Mouse (Mus musculus): ENCODE measurements around the gene Pitpnm1. TPM values are rescaled to one million over a fixed set of nuclear protein-coding genes. Genes with fewer than 3 reads are reported as not detected.
A peak's percentile ranks its signal among the peaks of the same experiment; 100 is the strongest.
"Not testable (repeated sequence)": the region's sequence is repeated elsewhere in the genome, so short reads cannot be mapped to it uniquely, and the experiment has no call there.

Pitpnm1 gene
- total RNA-seq, 2 experiments from 2014 or later = 51.6 to 65.0 TPM

DNA sequence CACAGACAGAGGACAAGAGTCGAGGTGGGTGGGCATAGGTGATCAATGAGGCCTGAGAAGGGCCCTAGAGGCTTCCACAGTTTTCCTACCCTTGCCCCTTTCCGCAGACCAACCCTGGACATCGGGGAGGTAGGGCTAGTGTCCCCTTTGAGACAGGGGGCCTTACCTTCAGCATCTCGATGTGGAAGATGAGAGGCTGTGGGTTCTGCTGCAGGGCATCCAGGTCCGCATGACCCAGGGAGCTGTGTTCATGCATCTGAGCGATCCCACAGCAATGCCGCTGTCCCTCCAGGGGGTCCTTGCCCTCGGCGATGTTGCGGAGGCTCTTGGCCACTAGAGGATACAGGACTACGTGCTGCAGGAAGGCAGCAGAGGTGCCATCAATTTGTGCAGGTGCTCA, 16.0 kb downstream of the Pitpnm1 start:
- DNase-seq (ENCODE audit: low spot score in 2 of 2) = no peak

DNA sequence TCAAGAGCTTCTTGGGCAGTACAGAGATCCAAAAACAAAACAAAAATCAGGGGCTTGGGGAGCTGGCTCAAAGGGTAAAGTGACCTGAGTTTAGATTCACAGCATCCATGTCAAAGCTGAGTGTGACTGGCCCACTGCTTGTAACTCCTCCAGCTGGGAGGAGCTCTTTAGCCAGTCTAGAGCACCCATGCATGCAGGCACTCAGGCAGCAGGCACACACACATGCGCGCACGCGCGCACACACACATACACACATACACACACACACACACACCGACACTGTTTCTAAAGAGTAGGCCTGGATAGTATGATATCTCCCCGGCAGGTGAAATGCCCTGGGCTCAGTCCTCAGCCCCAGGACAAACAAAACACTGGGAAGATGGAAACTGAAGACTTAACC, 17.2 kb downstream of the Pitpnm1 start:
- DNase-seq (ENCODE audit: low spot score in 2 of 2) = no peak

DNA sequence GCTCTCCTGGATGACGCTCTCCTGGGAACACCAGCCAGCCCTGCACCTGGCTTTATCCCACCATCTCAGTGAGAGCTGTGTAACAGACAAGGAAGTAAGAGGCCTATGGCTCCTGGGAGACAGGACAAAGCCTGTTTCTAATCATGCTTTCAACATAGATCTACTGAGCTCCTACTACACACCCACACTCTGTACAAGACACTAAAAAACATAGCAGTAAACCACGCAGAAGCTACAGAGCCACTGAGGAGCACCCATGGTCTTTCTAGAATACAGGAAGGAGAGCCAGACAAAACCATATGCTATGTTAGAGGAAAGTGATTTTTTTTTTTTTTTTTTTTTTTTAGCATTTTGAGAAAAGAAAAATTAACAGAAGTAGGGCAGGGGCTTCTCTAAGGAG, 18.6 kb downstream of the Pitpnm1 start:
- DNase-seq (ENCODE audit: low spot score in 2 of 2) = no peak

DNA sequence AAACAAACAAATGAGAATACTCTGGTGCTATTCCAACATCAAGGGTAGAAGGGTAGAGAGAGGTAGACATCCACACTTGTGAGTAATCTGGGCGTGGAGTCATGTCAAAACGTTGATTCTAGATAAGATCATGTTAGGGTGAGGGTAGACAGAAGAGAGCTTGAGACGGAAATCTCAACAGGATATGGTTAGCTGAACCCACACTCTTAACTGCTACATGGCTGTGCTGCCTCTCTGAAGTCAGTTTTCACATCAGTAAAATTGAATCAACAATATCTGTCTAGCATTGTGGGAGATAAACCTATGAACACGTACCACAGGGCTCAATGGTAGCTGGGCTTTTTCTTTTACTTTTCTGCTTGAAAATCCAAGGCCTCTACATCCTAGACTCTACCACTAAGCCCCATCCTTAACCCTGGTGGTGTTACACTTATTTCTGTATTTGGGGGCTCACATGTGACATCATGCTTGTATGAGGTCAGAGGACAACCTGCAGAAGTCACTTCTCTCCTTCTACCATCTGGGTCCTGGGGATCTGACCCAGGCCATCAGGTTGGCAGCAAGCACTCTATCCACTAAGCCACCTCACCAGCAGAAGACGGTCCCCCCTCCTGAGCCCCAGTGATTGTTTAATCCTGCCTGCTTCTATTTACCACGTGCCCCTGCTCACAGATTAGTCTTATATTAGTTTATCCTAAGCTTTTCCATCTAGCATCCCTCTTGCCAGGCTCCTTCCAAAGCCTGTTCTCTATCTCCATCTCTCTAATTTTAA, 20.1 kb downstream of the Pitpnm1 start:
- no peak for DNase-seq (ENCODE audit: low spot score in 2 of 2)

DNA sequence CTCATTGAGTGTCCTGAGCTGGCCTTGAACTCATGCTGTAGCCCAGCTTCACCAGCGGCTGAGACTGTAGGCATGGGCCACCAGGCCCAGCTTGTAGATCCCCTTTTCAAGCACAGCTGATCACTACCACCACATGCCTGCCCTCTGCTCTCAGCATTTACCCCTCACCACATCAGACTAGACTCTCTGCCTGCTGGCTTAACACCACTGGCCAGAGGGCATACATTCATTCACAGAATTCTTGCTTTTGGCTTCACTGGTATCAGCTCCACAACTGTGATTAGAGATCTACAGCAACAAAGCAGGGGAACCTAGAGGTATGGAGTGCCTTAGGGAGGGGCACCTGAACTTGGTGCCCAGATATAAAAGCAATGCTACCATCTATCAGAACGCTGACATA, 20.7 kb downstream of the Pitpnm1 start:
- no peak for DNase-seq (ENCODE audit: low spot score in 2 of 2)

DNA sequence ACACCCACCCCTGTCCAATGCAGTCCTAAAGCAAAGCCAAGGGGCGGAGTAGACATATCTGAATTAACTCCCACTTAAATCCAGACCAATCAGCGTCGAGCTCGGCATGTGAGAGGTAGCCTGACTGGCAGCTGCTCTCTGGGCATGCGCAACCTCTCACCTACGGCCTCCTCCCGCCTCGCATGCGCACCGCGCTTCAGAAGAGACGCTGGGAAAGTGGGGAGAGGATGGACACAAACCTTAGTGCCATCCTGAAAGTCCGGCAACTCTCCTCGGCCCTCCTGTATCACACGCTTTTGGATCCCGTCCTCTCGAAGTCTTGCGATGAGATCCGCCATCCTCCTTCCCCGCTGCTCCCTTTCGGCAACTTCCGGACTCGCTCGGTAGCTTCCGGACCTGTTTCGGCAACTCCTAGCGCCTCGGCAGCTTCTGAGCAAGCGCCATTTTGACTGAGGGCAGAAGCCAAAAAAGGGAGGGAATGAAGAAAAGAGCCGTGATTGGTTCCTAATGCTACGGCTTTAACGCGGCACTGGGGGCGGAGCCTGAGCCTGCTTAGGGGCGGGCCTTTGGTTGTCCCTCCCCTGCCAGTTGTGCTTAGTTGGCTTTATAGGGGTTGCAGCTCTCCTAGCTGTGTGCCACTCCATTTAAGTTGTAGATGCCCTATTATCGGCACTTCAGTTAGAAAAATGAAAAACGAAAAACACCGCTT, 21.5 kb downstream of the Pitpnm1 start:
- DNase-seq (ENCODE audit: low spot score in 2 of 2) = peak; percentile 90 to 93

DNA sequence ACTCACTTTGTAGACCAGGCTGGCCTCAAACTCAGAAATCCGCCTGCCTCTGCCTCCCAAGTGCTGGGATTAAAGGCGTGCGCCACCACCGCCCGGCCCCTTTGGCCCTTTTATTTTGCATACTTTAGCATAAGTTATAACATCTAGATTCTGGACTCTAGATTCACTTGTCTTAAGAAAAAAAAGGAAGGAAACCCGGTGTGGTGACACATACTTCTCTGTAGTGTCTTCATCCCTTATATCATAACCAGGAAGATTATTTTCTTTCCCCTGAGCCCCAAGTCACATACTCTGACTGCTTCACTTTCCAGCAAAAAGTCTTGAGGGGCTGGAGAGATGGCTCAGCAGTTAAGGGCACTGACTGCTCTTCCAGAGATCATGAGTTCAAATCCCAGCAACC, 22.1 kb downstream of the Pitpnm1 start:
- not testable (repeated sequence) for DNase-seq (ENCODE audit: low spot score in 2 of 2)

DNA sequence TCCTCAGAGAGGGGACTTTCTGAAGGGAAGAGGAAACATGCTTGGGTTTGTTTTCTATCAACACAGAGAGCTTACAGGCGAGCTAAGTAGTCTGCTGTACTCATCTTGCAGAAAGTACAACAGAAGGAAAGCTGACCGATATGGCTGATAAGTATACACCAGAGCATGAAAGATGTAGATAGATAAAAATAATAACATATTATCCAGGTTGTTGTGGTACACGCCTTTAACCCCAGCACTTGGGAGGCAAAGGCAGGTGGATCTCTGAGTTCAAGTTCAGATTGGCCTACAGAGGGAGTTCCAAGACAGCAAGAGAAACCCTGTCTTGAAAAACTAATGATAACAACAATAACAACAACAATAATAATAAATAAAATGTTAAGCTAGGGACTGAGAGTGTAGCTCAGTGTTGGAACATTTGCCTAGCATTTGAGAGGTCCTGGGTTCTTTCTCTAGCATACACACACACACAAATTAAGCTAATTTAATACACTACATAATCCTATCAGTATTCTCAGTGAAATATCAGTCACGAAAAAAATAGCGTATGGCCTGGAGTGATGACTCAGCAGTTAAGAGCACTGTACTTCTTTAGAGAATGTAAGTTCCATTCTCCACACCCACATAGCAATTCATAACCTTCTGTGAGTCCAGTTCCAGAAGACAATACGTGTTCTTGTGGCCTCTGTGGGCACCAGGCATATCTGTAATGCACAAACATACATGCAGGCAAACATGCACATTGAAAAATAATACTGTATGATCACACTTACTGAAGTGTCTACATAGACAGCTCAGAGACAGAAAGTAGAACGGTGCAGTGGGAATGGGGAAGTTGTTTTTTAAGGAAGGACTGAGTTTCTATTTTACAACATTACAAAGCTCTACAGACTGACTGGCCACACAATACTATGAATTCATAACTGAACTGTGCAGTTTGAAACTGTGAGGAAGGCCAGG, 22.9 kb downstream of the Pitpnm1 start:
- no peak for DNase-seq (ENCODE audit: low spot score in 2 of 2)

DNA sequence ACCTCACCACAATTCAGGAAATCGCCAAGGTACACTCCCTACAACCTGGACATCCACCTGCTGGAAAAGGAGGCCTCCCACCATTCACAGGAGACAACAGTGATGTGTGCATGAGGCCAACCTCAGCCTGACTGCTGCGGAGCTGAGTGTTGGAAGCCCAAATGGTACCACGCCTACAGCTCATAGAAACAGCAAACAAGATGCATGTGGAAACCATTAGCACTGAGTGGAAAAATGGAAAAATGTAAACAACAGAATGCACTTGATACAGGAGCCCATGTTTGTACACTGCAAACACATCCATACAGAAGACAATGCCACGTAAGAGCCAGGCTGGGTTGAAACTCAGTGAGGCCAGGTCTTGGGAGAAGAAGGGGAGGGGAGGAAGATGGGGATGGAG, 24.6 kb downstream of the Pitpnm1 start:
- DNase-seq (ENCODE audit: low spot score in 2 of 2) = no peak

DNA sequence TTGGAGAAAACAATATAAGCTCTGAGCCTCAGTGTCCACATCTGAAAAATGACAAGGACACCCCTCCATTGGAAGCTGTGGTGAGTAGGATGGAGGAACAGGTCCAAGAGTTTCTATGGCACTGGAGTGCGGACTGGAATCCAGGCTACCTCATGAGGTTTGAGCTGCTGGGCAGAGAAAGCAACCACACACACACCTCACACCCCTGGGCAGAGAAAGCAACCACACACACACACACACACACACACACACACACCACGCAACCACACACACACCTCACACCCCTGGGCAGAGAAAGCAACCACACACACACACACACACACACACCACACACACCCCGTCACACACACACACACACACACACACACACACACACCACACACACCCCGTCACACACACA, 25.5 kb downstream of the Pitpnm1 start:
- DNase-seq (ENCODE audit: low spot score in 2 of 2) = not testable (repeated sequence)

DNA sequence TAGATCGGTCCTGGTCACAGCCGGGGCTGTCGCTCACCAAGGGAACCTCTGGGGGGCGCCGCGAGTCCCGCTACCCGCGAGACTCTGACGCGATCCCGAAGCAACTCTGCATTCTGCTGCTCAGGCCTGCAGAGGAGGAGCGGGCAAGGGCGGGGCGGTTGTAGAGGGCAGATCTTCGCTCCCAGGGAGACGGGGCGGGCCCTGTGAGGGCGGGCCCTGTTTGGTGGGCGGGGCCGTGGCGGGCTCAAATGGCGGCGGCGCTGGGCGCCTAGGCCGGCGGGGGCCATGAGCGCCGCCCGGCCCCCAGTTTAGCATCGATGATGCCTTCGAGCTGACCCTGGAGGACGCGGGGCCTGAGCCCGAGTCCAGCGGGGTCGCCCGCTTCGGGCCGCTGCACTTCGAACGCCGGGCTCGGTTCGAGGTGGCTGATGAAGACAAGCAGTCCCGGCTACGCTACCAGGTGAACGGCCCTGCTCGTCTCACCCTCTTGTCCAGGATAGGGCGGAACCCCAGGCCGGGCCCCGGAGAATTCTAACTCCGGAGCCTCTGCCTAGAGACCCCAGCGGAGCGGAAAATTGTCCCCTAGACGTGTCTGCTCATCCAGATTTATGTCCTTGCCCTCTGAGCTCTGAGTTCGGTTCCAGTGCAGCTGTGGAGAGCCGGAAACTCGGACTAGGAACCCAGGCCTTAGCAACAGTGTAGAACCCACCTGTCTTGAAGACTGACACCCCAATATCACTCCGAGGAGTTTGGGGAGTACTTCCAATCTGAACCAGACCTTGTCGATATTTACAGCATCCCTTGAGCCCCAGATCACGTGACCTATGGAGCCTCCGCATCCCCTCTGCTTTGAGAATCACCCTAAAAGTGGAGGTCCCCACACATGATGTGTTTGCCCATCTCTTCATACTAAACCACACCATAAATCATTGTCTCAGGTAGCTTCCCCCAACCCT, 26.2 kb downstream of the Pitpnm1 start, which contains the start of gene Aip:
Gene Aip, minus strand, starts transcription at position 118 of the 956 bp plus-strand sequence.
- DNase-seq (ENCODE audit: low spot score in 2 of 2) = peak; percentile 88 to 98

DNA sequence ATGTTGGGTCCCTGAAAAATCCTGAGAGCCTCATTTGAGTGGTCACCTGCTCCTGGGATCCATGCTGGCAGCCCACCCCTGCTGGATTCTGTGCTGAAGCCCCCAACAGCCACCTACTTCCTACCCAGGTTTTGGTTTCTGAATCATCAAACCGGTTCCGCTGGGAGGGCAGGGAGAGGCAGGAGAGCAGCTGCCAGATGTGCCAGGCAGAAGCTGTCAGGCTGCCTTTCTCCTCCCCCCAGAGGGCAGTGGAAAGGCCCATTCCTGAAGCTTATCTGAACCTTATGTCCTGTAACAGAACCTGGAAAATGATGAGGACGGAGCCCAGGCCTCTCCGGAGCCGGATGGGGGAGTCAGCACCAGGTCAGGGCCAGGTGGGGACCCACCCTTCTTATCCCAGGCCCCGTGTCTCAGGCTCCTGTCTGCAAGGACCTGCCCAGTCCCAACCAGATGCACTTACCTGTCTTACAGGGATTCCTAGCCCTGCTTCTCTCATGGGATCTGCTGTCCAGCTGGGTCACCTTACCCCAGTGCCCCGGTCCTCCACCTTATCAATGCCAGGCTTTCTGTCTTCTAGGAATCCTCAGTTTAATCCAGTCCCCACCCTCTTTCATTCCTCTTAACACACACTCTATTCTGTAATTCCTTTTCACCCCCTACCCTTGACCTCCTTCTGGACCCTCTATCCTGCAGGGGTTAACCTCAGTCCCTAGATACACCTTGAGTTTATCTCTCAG, 27.1 kb downstream of the Pitpnm1 start:
- DNase-seq (ENCODE audit: low spot score in 2 of 2) = no peak

DNA sequence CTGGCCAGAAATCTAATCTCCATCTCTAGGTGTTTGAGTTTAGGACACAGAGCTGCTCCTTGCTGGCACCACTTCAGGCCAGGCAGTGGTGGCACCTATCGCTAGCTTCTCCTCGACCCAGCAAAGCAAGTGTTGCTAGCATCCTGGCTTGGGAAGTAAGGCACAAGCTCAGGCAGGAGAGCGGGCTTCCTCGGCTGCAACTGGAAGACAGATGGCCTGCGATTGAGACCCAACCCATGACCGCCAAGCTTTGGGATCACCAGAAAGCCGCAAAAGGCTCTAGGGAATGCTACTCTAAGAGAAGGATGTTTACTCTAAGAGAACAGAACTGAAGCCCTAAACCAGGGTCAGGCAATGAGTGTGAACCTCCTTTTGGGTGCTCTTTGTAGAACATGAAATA, 29.7 kb downstream of the Pitpnm1 start:
- no peak for DNase-seq (ENCODE audit: low spot score in 2 of 2)

DNA sequence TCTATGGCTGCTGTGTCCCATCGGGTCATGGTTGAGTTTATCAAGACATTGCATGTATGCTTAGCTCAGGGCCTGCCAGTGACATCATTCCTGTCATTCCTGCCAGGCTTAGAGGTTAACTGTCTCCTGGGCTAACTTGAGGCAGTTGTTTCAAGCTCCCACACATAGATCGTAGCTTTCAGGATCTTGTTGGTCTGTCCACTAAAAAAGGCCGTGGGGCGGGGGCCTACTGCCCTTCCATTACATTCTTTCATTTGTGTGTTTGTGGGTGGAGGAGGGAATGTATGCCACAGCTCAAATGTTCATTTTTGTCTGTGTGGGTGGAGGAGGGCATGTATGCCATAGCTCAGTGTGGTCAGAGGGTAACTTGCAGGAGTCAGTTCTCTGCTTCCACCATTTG, 30.3 kb downstream of the Pitpnm1 start:
- no peak for DNase-seq (ENCODE audit: low spot score in 2 of 2)

DNA sequence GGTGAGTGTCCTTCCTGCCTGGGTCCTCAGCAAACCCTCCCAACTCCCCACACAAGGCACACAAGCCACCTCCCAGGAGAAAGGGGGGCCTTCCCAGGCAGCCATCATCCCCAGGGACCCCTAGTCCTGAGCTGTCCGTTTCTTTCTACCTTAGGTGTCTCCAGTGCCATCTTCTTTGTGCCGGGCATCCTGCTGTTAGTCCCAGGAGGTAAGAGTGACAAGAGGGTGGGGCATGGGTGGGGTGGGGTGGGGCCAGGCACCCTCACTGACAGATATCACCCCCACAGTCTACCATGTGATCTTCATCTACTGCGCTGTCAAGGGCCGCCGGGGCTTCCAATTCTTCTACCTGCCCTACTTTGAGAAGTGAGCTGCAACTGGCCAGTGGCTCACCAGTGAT, 31.3 kb downstream of the Pitpnm1 start:
- no peak for DNase-seq (ENCODE audit: low spot score in 2 of 2)

DNA sequence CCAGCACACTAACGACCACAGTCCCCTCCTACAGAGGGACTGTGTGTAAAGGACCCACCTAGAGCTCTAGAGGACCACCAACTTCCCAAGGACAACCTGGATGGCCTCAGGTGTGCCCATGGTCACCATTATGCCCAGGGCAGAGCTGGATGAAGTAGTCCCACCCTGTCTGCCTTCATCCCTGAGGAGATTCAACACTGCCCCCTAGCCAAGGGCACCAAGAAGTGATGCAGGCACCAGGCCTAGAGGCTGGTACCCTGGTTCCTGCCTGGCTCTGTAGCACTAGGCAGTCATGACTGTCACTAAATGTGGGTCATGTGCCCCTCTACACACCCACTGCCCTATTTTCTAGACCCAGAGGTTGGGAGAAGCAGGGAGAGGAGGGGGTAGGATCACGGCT, 32.0 kb downstream of the Pitpnm1 start:
- no peak for DNase-seq (ENCODE audit: low spot score in 2 of 2)

DNA sequence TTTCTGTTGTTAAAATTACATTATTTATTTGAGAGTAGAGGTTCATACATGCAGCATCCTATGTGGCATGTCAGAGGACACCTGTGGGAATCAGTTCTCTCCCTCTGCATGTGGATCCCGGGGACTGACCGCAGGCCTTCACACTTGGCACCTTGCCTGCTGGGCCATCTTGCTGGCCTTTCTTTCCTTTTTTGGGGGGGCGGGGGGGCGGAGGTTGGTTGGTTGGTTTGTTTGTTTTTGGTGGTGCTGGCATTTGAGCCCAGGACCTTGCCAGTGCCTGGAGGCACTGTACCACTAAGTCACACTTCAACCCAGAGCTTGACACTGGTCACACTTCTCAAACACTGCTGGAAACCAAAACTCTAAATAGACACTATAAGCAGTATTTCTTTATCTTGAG, 34.6 kb downstream of the Pitpnm1 start:
- DNase-seq (ENCODE audit: low spot score in 2 of 2) = no peak

DNA sequence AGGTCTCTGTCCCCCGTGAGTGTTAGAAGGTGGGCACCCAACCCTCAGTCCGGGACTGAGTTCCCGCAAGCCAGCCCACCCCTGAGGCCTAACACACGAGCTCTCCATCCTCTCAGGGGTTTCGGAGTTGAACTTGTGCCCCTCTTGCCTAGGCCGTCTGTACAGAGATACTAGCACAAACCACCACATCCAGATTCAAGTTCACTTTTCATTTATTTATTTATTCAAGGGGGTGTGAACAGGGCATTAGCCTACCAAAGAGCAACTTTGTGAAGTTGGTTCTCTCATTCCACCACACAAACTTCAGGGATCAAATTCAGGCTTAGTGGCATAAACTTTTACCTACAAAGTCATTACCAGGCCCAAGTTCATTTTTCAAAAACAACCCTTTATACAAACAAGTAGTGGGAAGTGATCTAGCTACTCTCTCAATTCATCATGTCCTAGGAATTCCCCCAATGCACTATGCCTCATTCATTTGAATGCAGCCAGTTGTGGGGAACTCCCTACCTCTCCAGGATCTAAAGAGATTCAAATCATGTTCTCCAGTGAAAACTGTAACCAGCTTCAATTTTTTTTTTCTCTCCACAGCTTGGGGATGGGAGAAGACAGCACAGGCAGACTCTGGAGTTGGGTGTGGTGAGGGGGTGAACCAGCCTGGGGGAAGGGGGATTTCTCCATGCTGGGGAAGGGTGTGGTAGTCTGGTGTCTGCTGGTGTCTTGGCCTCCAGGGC, 35.6 kb downstream of the Pitpnm1 start:
- not testable (repeated sequence) for DNase-seq (ENCODE audit: low spot score in 2 of 2)

DNA sequence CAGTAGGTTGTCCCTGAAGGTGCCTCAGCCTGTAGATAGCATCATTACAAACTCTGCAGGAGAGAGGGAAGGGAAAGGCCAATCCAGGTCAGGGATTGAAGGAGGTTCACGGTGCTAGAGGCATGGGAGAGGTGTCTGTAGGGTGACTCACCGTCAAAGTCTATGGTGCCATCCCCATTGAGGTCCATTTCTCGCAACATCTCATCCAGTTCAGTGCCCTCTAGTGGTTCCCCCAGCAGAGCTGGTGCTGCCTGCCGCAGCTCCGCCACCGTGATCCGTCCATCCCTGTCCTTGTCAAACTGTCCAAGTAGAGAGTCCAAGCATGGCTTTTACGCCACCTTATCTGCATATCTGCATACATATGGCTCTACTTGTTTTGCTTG, 36.2 kb downstream of the Pitpnm1 start:
- not testable (repeated sequence) for DNase-seq (ENCODE audit: low spot score in 2 of 2)

All from adrenal gland, postnatal 4 days (tissue).